Mouse (Mus musculus) embryonic fibroblast, embryonic 13.5 days (primary cell): Measurements from ENCODE around the gene Ppp1ca. TPM values are rescaled to one million over a fixed set of nuclear protein-coding genes. Genes with fewer than 3 reads are reported as not detected.

Experiments
- H3K27ac ChIP-seq: 2 replicates; pipeline ENCODE4 v1.5.1; 2012; ENCODE audit warnings: low read length, control low read depth, inconsistent platforms; ENCODE audit not compliant: insufficient read depth
- H3K4me1 ChIP-seq: 2 replicates; pipeline ENCODE4 v1.6.1; 2011; ENCODE audit warnings: low read length; ENCODE audit not compliant: control insufficient read depth, insufficient read depth
- H3K4me3 ChIP-seq: 2 replicates; pipeline ENCODE4 v1.5.1; 2011; ENCODE audit warnings: mild to moderate bottlenecking, control low read depth, low read length; ENCODE audit not compliant: insufficient read depth
- CTCF ChIP-seq: IDR thresholded peaks from 2 replicates; pipeline ENCODE4 v1.5.1; 2011; ENCODE audit warnings: mild to moderate bottlenecking, control low read depth, low read length, moderate library complexity, borderline replicate concordance; ENCODE audit not compliant: insufficient read depth
- POLR2A ChIP-seq: IDR thresholded peaks from 2 replicates; pipeline ENCODE4 v1.6.1; 2011; ENCODE audit warnings: low read depth, mild to moderate bottlenecking, control low read depth, low read length, moderate library complexity
- polyA plus RNA-seq: library from polyadenylated mRNA; stranded (reverse); fragments of >200 nt; gene quantifications from 2 replicates; pipeline ENCODE4 v1.2.4, GENCODE M21; 2011; ENCODE audit warnings: low read depth; ENCODE audit not compliant: missing spikeins, insufficient read length

Gene Ppp1ca
- polyA plus RNA-seq, 1 experiment: 327 TPM

DNA sequence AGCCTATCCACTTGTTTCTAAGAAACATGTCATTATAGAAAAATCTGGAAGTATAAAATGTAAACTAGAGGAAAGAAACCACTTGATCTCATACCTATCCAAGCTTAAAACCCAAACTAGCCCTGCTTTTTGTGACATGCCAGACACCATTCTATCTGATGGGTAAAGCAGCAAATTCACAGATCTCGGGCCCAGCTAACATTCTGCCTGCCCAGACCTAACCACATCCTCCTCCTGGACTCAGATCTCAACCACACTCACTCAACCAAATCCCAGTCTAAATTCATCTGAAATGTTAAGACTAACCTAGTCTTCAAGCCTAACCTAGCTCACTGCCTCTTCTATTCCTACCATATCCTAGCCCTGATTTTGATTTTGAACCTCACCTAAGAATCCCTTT, 26.9 kb downstream of the Ppp1ca start:
- Histone ChIP-seq H3K4me3 (no peak overlapping the region), H3K27ac (no peak overlapping the region), H3K4me1 (peaks cover 24% of the 10 kb centered on the region)
- no peak for TF ChIP-seq CTCF
- TF ChIP-seq POLR2A: no peak

GRCm38 (mm10) chr19:4219943-4220342, 28.1 kb downstream of the Ppp1ca start:
- Histone ChIP-seq H3K4me1 (peaks cover 23% of the 10 kb centered on the region), H3K4me3 (no peak overlapping the region), H3K27ac (no peak overlapping the region)
- TF ChIP-seq POLR2A: no peak
- TF ChIP-seq CTCF: no peak

DNA sequence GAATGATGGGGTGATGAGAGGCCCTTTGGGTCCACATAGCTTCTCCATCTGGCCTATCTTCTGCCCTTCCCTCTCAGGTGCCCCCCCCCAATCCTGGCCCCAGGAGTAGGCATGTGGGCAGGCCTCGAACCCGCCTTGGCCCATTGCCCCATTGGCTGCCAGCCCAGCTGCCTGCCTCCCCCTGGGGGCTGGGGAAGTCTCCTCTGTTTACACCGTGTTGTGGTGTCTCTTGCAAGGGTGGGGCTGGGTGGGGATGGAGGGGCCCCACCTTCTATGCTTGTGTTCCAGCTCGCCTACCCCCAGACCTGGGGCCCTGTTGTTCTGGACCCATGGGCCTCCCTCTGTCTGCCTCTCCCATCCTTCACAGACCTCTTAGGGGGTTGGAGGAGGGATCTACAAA, 28.6 kb downstream of the Ppp1ca start:
- Histone ChIP-seq H3K27ac (no peak overlapping the region), H3K4me1 (peaks cover 23% of the 10 kb centered on the region), H3K4me3 (no peak overlapping the region)
- TF ChIP-seq POLR2A (no peak), CTCF (no peak)

GRCm38 (mm10) chr19:4220957-4221743, 29.3 kb downstream of the Ppp1ca start:
- peaks cover 23% of the 10 kb centered on the region for H3K4me1 ChIP-seq
- TF ChIP-seq CTCF (no peak), POLR2A (no peak)
- H3K4me3 ChIP-seq: no peak overlapping the region
- H3K27ac ChIP-seq: no peak overlapping the region

- TF ChIP-seq POLR2A (no peak), CTCF (no peak)
- Histone ChIP-seq H3K27ac (no peak overlapping the region), H3K4me1 (peaks cover 17% of the 10 kb centered on the region), H3K4me3 (no peak overlapping the region)
Observed at GRCm38 (mm10) chr19:4222165-4222564, 30.3 kb downstream of the Ppp1ca start.

DNA sequence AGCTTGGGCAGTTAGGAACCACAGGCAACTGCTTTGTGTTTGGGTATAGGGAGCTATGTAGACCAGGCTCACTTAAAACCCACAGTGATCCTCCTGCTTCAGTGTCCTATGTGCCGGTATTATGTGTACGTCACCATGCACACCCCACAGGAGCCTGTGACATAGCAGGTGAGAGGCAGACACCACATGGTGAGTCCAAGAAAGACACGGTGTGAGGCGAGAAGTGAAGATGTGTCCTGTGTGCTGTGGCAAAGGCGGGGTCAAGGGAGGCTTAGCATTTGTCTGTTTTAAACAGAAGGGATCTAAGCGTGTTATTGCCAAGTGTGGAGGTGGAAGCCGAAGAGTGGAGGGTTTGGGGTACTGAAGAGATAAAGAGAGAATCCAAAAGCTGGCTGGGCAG, 34.9 kb downstream of the Ppp1ca start:
- Histone ChIP-seq H3K27ac (no peak overlapping the region), H3K4me1 (peaks cover 10% of the 10 kb centered on the region), H3K4me3 (no peak overlapping the region)
- TF ChIP-seq POLR2A (no peak), CTCF (no peak)

- TF ChIP-seq POLR2A (no peak), CTCF (no peak)
- no peak overlapping the region for H3K4me3 ChIP-seq
- peaks cover 10% of the 10 kb centered on the region for H3K4me1 ChIP-seq
- no peak overlapping the region for H3K27ac ChIP-seq
Observed at GRCm38 (mm10) chr19:4227446-4227845, 35.6 kb downstream of the Ppp1ca start.

DNA sequence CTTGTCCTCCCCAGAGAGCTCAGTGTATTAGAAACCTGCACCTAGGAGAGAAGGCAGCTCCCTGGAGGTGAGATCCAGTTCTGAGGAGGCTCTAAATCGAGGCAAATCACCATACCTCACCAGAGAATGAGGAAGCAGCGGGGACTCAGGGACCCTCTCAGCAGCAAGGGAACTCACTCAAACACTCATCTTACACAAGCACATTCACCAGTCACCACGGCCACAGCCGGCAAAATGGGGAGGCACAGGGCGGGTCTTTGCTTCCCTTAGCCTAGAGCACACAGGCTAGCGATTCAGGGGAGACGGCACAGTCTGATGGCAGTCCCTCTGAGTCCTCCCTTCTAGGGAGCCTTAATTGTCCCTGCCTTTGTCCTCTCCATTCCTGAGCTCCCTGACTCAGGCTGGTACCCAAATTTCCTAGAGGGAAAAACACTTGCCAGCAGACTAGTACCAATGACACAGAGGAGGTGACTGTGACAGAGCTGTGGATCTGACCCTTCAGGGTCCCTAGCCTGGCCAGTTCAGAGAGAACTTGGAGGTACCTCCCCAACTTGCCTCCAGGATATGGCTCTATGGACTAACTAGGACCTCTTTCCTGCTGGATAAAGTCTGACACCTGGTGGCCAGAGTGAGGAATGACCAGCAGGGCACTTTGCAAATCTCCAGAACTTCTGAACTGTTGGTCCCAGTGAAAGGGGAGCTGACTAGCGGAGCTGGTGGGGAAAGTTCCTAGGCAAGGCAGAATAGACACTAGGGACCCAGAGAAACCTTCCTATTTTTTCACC, 36.2 kb downstream of the Ppp1ca start:
- Histone ChIP-seq H3K27ac (no peak overlapping the region), H3K4me3 (no peak overlapping the region)

GRCm38 (mm10) chr19:4228891-4229290, 37.0 kb downstream of the Ppp1ca start:
- no peak overlapping the region for H3K27ac ChIP-seq
- TF ChIP-seq CTCF: no peak
- TF ChIP-seq POLR2A: no peak
- peaks cover 10% of the 10 kb centered on the region for H3K4me1 ChIP-seq
- H3K4me3 ChIP-seq: no peak overlapping the region

More for the DNA sequence above, 36.2 kb downstream of the Ppp1ca start:
- no peak for TF ChIP-seq POLR2A
- peak; percentile 54; the same call in 1 of the 2 replicates for TF ChIP-seq CTCF
- H3K4me1 ChIP-seq: peaks cover 10% of the 10 kb centered on the region

GRCm38 (mm10) chr19:4229451-4230076, 37.7 kb downstream of the Ppp1ca start:
- TF ChIP-seq CTCF: no peak
- no peak for TF ChIP-seq POLR2A
- Histone ChIP-seq H3K27ac (peak overlapping the region; percentile 63; the same call in 1 of the 2 replicates), H3K4me1 (peaks cover 10% of the 10 kb centered on the region), H3K4me3 (no peak overlapping the region)
